Mouse (Mus musculus) thymus, adult 2 months (tissue): ENCODE measurements around the gene Dmbx1.

Source experiments
- CTCF ChIP-seq: fragments of 200-500 bp; IDR thresholded peaks from 2 replicates; pipeline ENCODE4 v1.5.1; 2012; ENCODE audit warnings: mild to moderate bottlenecking, control low read depth, low read length, moderate library complexity, borderline replicate concordance; ENCODE audit not compliant: control insufficient read depth, poor library complexity, insufficient read depth; ENCODE audit errors: extremely low read depth
- POLR2A ChIP-seq: fragments of 200-500 bp; IDR thresholded peaks from 2 replicates; pipeline ENCODE4 v1.6.1; 2012; ENCODE audit warnings: mild to moderate bottlenecking, low read length, control low read depth, moderate library complexity; ENCODE audit not compliant: control insufficient read depth, poor library complexity, insufficient read depth; ENCODE audit errors: extremely low read depth

- no peak for TF ChIP-seq CTCF
- TF ChIP-seq POLR2A: no peak
Measured at GRCm38 (mm10) chr4:115911586-115911985, 28.1 kb downstream of the Dmbx1 start.
